Mouse (Mus musculus): Measurements from ENCODE around the gene Usp12.

DNA sequence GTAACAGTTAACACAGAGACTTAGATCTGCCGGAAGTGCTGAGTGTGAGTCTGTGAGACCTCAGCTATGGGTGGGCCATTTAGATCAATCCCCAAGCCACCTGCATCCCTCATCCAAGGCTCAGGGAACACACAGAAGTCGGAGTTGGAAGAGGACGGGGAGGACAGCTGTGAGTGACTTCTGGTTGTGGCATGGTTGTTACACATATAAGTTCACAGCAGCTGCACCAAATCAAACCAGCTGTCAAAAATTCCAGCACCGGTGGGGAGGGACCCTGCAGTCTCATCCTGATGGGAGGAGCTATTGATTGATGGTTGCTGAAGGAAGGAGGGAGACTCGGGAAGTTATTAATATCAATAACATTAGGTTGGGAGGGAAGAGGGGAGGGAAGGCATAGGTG, 99.3 kb downstream of the Usp12 start:
- TF ChIP-seq POLR2A (IDR thresholded peaks at IDR 0.05; ENCODE audit: low read depth, low read length), result no peak
- TF ChIP-seq CTCF (conservative IDR thresholded peaks at IDR 0.05; ENCODE audit: insufficient read depth, insufficient read length, low read depth, low read length), result no peak

All from kidney, adult 2 months (tissue).